Mouse (Mus musculus) lung, embryonic 16.5 days (tissue): ENCODE data around the gene Fstl1. TPM values are rescaled to one million over a fixed set of nuclear protein-coding genes. Genes with fewer than 3 reads are reported as not detected.

Experiments
- polyA plus RNA-seq: library from polyadenylated mRNA; unstranded; fragments of >200 nt; fragmentation: Nextera tagmentation; extraction: Ambion mirVana; gene quantifications from 2 replicates; pipeline ENCODE4 v1.2.1, GENCODE M21; 2015

Fstl1 gene
- polyA plus RNA-seq, 1 experiment from 2014 or later = 617 TPM

Other genes starting within 250 kb of the Fstl1 start
- 21.7 and 22.3 TPM in 2 replicates for gene Gtf2e1, start 237.1 kb upstream of the Fstl1 start, polyA plus RNA-seq
- 20.3 and 20.5 TPM in 2 replicates for gene Rabl3, start 237.0 kb upstream of the Fstl1 start, polyA plus RNA-seq
- gene Hgd, start 196.7 kb upstream of the Fstl1 start, polyA plus RNA-seq = 0.46 and 0.77 TPM in 2 replicates
- gene Ndufb4, start 122.4 kb upstream of the Fstl1 start, polyA plus RNA-seq = 50.0 and 63.8 TPM in 2 replicates
- 0.43 and 0.73 TPM in 2 replicates for gene Gm36028, start 84.3 kb downstream of the Fstl1 start, polyA plus RNA-seq
- 51.1 and 56.8 TPM in 2 replicates for gene Lrrc58, start 91.5 kb downstream of the Fstl1 start, polyA plus RNA-seq
- 0.33 and 0.63 TPM in 2 replicates for gene Gpr156, start 139.6 kb downstream of the Fstl1 start, polyA plus RNA-seq